Mouse (Mus musculus) cerebellum, adult 9-11 months (tissue): ENCODE results near the gene Hand2.

Source experiments
- DNase-seq: peaks from one replicate; pipeline ENCODE4 v3.0.0; 2022

Gene Hand2

GRCm38 (mm10) chr8:57325111-57325891 is 4.5 kb downstream of the Hand2 start:
- DNase-seq = no peak

- DNase-seq = no peak
Observed at GRCm38 (mm10) chr8:57326091-57327065, 5.6 kb downstream of the Hand2 start.

DNA sequence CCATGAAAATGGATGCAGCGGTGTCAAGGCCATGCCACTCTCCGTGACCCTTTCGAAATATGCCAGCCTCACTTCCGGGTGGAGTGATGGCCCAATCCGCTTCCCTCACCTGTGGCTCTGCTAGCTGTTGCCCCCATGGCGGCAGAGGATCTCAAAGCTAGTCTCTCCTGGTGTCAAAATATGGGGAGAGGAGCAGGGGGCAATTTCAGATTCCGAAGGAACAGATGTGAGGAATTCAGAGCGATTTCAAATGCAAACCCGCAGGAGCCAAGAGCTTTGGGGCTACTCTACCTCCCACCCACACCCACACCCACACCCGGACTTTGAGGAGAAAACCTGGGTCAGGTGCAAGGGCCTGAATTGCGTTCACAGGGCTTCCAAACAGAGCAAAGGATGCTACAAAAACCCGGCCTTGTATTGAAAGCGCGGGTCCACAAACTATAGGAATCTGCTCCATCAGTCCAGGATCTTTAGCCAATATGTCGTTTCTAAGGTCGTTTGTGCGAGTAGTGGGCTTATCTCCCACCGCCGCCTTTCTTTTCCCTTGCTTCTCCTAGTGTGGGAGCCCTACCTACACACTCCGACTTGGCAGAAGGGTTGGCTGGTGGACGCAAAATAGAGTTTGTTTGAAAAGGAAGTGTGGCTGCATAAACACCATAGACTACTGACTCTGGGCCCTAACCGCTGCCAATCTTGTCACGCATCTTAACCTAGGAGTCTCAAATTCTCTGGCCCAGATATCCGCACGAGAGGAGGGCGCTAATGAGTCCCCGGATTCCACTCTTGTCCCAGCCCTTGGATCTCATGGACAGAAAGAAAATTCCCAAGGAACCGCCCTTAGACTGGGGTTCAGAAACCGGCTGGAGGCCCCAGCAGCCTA is 6.7 kb downstream of the Hand2 start:
- no peak for DNase-seq

DNA sequence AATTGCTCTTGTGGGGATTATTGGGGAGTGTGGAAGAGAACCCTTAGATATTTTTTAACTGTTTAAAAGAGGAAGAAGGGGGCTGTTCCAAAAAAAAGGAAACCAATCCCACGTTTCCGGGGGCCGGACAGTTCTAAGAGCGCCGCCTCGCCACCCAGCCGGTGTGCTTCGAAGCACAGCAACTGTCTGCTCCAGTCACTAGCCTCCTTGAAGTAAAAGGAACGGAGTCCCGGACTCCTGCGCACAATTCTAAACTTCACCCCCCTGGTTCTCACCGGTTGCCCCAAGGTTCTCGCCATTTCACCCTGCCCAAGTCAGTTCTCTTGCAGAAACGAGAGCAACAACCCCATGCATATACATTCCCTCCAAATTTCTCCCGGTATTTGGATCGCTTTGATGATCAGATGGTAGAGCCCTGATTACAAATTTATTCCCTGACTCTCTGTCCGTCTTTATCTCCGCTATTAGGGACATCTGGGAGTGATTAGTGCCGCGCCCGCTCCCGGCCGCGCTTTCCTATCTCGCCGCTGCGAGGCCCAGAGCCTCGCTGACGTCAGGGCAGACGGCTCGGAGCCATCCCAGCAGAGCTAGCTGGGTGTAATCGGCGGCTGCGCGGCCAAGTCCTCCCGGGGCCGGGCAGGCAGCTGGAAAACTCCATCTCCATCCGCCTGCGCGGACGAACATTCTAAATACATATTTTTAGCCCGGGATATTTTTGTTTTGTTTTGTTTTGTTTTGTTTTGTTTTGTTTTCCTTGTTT is 7.6 kb downstream of the Hand2 start:
- no peak for DNase-seq

DNA sequence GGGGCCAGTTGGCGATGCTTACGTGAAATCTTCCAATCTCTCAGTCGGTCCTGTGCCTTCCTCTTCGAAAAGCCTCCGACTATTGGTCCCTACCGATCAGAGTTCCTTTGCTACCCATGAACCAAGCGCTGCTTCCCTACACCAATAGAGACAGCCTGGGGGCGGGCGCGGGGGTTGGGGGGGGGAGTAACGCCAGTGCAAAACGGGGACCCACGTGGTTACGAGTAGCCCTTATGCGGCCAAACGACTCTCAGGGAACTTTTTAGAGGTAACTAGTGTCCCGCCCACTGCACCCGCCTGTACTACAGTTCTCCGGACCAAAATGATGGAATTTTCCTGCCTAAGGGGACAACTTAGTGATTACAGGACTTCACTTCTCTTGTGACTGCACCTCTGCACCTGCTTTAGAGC is 8.2 kb downstream of the Hand2 start:
- no peak for DNase-seq

- DNase-seq = no peak
Observed at GRCm38 (mm10) chr8:57330106-57330505, 9.3 kb downstream of the Hand2 start.

- no peak for DNase-seq
Observed at GRCm38 (mm10) chr8:57331727-57332630, 11.2 kb downstream of the Hand2 start.

DNA sequence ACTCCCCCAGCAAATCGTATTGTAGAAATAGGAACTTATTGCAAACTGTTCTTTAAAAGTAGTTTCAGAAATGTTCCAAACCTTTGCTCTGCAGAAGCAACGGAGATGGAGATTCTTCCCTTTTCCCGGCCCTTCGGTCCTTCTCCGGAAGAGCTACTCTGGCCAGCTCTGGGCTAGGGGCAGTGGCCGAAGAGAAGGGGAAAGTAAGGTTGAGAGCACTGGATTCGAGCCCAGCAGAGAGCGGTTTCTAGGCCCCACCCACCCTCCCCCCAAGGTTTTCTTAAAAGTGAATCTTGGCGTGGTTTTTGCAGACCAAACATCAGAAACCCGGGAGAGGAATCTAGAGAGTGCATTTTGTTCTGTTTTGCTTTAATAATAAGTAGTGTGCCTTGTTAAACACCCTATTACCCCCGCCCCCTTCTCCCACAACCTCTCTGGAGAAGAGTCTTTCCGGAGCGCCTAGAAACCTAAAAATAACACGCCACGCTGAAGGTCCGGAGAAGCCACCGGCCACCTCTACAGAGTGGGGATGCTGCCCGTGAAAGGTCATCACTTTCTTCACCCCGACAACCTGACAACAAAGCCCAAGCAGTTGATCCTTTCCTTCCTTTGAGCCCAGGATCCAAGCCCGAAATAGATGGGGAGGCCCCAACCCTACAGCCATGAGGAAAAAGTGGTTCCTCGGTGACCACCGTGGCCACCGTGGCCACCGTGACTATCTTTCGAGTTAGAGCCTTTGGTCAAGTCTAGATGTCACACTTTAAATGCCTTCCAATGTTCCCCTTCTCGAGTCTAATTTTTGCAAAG is 12.1 kb downstream of the Hand2 start:
- DNase-seq = no peak

DNA sequence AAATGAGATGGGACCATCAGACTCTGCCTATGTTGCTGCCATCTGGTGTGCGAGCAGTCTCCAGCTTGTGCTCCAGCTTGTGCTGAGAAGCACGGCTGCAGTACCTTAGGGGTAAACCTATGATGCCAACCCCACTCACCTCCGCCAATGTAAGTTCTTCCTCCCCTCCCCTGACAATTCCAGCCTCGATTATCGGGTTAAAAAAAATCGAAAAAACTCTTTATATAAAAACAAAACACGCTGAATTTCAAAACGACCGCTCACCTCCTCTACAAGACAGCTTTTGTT is 12.6 kb downstream of the Hand2 start:
- DNase-seq = no peak

GRCm38 (mm10) chr8:57333795-57334551 is 13.2 kb downstream of the Hand2 start:
- no peak for DNase-seq

GRCm38 (mm10) chr8:57334714-57335113 is 13.9 kb downstream of the Hand2 start:
- DNase-seq = no peak

- DNase-seq = no peak
Observed at GRCm38 (mm10) chr8:57337271-57338030, 16.7 kb downstream of the Hand2 start.

DNA sequence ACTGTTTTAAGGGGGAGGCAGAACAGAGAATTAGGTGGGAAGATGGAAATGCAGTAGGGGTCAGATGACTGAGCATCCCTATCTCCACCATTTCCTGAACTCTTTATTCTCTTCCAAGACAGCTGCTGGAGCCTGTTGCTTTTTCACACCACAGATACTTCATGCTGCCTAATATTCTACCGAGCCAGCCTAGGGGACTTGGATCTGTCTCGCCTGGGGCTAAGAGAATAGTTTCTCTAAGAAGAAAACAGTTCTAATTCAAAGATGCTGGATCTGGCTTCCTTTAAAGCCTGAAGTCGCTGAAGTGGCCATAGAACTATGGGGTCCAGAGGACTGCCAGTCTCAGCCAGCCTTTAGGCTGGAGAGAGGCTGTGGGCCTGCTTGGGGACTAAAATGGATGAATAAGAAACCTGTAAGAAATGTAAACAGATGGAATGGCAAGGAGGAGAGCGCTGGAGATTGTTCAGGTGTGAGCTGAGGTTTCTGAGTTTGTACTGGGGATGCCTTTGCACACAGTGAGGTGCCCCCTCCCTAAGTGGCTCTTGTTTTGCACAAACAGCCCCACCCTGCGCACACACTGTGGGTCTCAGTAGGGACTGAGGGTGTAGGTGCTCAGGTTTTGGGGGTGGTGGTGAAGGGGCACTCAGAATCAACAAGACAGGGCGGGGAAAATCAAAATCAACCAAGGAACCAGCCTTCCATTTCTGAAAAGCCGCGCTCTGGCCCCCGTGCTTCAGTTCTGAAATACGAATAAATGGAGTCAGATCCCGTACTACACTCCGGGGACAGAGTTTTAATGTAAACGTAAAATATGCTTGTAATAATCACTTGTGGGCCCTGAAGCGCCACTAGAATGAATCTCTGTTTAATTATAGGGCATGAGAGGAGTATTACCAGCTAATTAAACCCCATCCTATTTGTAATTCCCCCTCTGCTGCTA is 19.2 kb downstream of the Hand2 start:
- no peak for DNase-seq

- DNase-seq = no peak
Observed at GRCm38 (mm10) chr8:57340840-57341540, 20.2 kb downstream of the Hand2 start.

DNA sequence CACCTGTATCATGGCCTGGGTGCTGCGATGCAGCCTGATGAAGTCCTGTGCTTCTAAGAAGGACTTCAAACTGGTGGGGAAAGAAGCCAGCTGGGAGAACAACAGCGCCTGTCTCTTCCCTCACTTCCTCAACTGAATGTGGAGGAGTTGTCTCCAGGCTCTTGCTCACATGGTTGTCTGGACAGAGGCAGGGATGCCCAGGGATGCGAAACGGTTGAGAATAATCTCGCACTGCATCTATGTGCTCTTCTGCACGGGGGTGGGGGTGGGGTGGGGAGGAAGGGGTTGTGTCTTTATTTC is 20.7 kb downstream of the Hand2 start:
- no peak for DNase-seq

DNA sequence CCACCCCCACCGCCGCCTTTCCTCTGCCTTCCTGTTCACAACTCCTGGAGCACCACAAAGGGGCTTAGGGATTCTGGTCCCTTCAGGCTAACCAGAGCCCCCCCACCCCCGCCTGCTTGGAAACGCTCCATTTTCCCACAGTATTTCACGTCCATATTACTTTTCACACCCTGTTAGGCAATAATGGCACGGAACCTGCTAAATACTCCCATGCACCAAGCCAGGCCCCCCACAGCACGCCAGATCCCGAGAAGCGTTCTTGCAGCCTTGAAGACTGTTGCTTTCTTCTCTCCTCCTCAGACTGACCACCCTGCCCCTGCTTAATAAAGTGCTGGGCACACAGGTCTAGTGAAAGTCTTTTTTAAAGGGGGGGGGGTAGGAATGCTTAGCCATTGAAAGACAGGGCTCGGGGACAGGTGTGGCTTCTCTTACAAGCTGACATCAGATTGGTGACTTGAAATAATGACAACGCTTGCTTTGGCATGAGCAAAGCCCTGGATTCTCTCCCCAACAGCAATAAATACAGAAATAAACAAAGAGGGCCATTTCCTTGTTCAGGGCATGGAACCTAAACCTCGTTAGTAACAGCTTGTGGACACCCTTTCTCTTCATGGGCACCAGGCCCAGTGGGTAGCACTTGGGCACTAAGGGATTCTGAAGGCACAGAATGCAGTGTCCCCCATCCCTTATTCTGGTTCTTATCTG is 21.8 kb downstream of the Hand2 start:
- DNase-seq = no peak
